Mouse (Mus musculus): ENCODE results near the gene Txn2.

Gene Txn2

DNA sequence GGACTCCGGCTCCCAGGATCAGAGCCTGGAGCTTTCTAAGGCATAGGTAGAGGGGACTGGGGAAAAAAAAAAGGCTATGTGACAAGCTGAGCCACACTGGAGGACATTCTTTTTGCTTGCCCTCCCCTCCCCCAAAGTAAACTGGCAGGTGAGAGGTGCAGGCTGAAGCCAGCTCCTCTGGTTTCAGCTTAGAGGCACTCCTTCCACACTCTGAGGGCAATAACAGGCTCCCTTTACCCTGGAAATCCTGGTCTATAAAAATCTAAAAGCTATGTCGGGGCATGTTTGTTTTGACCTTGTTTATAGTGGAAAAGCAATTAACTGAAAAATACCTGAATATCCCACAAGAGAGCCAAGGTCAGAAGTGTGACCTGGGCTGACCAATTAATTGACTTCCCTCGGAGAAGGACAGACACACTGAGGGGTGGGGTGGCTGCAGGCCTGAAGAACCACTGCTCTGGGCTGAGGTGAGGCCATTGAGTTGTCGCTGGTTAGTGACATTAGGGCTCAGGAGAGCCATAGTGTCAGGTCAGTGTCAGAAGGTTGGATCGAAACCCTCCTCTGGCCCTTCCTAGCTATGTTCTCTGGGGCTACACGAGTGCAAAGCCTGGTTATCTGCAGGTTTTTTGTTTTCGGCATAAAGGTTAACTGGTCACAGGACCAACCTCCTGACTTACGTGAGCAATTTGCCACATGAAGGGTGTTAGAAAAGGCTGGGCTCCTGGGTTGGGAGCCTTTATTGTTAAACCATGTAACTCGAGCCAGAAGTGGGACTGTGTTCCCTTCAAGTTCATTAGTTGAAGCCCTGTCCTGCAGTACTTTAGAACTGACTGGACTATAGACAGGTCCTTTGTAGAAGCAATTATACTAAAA is 20.9 kb downstream of the Txn2 start:
- DNase-seq (ENCODE audit: low spot score): no peak

DNA sequence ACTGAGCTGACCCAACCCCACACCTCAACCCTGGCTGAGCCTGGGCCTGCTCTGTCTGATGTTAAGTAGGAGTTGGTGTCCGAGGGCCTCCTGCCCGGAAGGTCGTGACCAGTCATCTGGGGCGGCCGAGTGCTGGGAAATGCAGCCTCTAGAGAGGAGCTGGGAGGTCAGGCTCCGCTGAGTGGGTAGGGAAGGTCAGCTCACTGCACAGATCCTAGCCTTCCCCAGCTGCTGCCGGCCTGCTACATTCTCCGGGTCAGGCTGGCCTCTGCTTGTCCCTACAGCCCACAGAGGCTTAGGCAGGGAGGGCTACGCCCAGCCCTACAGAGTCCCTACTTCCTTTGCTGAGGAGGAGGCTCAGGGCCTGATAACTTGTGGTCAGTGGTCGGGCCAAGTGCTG is 22.3 kb downstream of the Txn2 start:
- no peak for DNase-seq (ENCODE audit: low spot score)

DNA sequence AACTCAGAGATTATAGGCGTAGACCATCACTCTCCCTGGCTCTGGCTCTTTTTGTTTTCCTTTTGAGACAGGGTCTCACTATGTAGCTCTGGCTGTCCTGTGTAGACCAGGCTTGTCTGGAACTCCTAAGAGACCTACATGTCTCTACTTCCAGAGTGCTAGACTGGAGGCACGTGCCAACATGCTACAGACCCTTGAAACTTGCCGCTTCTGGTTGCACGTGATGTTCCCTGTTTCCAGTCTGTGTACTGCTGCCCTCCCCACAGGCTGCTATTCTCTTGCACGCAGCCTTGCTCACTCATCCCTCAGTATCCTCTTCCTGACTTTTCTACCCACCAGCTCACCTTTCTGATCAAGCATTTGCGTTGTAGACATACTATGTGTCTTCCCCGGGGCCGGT is 22.7 kb downstream of the Txn2 start:
- no peak for DNase-seq (ENCODE audit: low spot score)

DNA sequence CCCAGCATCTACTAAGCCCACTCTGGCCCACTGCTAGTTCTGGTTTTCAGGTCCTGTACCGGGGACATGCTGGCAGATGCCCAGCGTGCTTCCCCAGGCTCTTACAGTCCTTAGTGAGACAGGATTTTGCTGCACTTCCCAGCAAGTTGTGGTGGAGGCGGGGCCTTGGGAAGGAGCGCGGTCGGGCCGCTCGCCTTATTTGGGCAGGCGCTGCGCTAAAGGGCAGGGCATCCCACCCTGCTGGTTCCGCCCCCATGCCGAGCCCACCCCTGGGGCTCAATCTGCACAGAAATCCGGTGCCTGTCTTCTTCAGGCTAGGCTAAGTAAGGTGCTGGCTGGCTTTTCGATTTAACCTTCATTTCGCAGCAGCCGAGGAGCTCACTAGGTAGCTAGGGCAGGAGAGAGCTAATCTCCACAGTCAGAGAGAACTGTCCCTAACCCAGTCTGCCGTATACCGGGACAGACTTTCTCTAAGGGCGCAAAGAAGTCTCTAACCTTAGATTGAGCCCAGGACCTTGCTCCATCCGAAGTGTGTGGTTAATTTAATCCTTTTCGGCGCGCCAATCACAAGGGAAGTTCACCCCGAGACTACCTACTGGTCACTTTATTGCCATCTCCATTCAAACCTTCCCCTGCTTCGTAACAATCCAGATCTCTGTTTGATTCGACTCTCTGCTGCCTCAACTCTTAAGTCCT is 23.4 kb downstream of the Txn2 start:
- peak; percentile 82 for DNase-seq (ENCODE audit: low spot score)

DNA sequence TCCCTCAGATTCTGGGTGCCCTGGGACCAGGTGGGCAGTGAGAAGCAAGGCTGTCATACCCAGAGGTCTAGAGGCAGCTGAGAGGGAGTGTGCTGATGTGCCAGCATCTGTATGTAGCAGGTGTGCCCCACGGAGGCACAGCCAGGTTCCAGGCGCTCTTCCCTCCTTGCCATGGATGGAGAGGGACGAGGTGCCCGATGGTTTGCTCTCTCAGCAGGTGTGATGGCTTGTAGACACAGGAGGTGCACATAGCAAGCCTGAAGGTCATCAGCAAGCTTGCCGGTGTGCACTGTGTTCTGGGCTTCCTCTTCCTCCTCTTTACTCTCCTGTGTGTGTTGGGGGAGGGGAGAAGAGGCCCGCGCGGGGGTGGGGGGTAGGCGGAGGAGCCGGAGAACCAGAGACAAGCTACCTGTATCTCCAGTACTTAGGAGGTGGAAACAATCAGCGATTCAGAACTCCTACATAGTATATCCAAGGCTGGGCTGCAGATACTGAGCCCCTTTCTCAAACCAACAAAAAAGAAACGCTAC is 24.4 kb downstream of the Txn2 start:
- DNase-seq (ENCODE audit: low spot score): no peak

DNA sequence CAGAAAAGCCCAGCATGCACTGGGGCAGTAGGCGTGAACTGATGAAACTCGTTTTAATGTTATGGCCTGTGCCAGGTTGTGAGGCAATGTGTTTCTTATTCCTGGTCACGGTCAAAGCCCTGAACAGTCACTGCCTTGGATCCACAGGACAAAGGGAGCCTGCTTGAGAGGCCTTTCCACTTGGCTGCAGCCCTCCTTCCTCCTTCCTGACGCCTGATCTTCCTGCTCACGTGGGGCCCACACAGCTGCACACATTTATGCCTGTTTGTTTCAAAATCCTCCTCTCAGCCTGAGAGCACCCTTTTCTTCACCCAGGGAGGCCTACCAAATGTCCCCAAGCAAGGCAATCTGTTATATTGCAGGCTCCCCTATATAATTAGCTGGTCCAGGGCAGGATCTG is 25.6 kb downstream of the Txn2 start:
- no peak for DNase-seq (ENCODE audit: low spot score)

DNA sequence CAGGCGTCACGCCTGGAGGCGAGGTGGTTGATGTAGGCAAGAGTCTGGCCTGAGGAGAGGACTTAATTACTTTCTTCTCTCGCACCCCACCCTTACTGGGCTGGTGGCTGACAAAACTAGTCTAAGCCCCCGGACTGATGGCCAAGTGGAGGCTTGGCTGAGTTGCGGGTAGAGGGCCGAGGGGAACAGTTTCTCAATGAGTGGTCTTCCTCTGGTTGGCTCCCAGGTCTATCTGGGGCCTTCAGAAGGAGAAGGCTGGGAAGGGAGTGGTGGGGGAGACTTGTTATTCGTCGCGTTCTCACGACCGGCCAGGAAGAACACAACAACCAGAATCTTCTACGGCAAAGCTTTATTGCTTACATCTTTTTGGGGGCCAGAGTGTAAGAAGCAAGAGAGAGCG is 33.9 kb downstream of the Txn2 start:
- DNase-seq (ENCODE audit: low spot score): no peak

DNA sequence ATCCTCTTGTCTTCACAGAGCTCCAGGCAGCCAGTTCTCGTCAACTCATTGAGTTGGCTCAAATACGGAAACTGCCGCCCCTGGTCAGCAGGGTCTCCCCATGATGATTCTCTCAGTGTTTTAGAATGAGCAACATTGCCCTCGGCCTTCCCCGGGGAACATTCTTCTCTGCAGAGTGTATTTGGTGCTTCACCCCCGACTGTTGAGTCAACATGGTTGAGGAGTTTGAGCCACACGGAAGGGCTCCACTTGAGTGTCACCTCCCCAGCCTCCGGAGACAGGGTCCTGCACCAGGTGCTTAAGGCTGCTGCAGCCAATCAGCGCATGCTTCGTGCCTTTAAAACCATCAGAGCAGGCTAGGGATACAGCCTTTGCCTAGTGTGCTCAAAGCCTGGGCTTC is 35.5 kb downstream of the Txn2 start:
- DNase-seq (ENCODE audit: low spot score): no peak

DNA sequence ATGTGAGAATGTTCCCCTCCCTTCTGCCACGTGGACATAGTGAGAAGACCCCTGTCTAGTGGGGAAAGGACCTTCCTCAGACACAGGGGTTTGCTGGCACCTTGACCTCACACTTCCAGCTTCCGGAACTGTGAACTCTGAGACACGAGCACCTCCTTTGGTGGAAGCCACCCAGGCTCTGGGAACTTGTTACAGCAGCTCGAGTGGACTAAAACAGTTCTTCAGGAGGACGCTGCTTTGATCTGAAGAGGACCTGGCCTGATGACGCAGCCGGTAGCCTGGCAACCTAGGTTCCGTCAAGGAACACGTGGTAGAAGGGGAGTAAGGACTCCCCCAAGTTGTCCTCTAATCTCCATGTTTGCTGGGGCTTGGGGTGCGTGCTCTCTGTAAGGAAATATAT is 36.4 kb downstream of the Txn2 start:
- DNase-seq (ENCODE audit: low spot score): no peak

DNA sequence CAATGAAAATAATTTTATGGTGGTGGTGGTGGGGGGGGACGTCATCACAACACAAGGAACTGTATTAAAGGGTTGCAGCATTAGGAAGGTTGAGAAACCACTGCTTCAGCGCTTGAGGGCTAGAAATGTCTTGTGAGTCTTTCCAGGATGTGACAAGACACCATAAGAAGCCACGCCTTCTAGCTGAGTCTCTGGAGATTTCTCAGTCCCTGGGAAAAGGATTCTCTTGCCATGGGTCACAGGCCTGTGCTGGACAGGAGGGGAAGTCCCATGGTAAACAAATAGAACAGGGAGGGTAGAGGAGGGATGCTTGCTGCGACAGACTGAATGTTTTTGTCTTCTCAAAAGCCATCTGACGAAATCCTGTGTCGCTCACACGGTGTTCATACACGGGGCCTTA is 37.0 kb downstream of the Txn2 start:
- no peak for DNase-seq (ENCODE audit: low spot score)

DNA sequence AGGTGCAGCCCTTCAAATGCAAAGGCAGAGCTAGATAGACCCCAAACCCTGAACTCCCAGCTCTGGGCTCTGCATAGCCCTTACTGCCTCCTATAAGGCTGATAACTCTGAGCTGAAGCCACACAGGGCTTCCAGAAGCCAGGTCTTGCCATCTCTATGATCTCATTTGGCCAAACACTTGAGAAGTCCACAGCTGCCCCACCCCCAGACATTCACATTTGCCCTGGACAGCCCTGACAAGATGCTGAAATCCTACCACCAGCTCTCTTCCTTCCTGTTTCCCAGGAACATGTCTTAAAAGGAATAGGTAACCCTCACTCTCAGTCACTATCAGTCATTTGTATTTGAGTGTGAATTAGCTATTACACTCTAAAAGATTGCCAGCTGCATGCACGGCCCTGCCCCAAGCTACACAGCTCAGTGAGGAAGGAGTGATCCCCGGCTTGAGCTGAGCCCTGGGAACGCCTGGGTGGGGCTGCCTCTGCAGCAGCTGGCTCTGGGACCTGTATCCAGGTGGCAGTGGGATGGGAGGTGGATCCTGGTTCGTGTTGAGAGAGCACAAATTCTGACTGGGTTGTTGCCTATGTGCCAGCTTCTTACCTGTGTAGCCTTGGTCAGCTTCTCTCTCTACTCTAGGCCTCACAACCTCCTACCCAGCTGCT is 38.9 kb downstream of the Txn2 start:
- no peak for DNase-seq (ENCODE audit: low spot score)

DNA sequence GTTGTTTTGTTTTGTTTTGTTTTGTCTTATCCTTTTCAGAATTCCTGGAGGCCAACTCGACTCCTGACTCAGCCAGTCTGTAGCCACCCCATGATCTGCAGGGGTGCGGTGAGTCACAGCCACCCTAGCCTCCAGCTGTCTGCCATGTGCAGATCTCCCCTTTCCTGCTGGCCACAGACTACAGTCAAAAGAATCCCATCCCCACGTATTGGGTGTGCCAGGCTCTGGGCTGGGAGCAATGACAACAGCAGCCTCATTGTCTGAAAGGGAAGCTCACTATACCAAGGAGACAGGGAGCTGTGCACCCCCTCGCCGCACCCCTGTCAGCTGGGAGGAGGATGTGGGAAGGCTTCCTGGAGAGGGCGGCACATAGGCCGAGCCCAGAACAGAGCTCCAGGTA is 40.5 kb downstream of the Txn2 start:
- DNase-seq (ENCODE audit: low spot score): no peak

DNA sequence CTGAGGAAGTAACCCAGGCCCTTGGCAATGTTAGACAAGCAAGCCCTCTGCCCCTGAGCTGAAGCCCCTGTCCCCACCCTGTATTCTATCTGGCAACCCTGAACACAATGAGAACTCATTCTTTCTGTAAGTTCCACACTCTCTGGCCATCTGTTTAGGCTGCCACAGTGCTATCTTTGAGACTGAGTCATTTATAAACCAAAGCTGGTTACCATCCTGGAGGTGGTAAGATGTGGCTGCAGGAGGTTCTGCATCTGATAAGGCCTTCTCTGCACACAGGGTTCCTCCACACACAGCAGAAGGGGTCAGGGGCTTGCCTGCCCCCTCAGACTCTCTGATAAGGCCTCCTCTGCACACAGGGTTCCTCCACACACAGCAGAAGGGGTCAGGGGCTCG is 41.7 kb downstream of the Txn2 start:
- DNase-seq (ENCODE audit: low spot score): no peak

DNA sequence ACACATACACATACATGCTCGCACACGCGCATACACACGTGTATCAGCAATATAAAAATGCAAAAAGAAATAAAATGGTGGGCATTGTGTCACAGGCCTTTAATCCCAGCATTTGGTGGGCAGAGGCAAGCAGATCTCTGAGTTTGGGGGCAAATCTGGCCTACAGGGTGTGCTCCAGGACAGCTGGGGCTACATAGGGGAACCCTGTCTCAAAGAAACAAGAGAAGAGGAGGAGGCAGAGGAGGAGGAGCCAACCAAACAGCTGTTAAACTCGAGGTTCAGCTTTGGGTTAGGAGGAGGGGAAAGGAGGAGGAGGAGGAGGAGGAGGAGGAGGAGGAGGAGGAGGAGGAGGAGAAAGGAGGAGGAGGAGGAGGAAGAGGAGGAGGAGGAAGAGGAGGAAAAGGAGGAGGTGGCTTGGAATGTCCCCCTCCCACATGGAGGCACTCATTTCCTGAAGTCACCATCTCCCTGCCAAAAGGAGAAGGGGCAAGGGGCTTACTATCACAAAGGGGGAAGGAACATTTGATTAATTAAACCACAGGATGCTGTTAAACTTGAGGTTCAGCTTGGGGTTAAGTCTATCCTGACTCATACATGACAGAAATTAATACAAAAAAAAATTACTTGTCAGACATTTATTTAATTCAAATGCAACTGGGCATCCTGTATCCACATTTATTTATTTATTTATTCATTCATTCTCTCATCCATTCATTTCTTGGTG is 42.3 kb downstream of the Txn2 start:
- DNase-seq (ENCODE audit: low spot score): no peak

DNA sequence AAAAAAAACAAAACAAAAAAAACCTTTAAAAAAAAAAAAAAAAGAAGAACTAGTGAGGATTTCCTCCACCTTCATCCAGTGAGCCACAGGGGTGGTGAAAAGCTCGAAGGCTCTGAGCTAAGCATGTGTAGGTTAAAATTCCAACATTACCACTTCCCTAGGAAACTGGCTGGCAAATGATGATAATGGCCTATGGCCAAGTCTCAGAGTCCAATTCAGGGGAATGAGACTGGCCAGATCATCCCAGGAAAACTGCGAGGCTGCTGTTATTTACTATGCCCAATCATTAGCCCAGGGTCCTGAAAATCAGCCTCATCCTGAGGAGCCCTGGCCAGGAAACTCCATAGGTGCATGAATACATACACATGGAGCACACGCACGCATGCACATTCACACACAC is 42.9 kb downstream of the Txn2 start:
- no peak for DNase-seq (ENCODE audit: low spot score)

DNA sequence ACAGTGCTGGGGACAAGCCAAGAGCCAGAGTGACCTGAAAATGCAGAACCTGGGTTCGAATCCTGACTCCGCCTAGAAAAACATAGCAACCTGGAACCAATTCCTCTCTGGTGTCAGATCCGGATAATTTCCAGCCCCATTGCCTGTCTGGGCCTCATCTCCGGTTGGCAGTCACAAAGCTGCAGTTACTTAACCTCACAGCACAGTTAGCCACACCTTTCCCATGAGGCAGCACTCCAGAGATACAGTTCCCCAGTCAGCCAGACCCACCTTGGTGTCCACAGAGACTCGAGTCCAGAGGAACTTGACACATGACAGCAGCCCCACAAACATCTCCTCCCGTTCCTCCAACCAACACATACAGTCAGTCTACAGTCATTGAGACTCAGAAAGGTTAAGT is 43.6 kb downstream of the Txn2 start:
- DNase-seq (ENCODE audit: low spot score): no peak

DNA sequence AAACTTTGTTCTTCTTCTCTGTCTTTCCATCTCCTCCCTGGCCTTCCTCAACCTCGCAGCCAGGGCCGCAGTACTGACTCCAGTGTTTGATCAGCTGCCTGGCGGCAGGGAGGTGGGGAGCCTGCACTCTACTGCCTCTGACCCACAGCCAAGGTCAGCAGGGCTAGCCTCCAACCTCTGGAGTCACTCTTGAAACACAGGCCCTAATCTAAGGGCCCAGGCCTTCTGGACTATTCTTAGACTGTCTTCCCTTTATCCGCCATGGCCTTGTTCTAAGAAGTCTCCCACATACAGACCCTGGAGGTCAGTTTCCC is 45.2 kb downstream of the Txn2 start:
- no peak for DNase-seq (ENCODE audit: low spot score)

DNA sequence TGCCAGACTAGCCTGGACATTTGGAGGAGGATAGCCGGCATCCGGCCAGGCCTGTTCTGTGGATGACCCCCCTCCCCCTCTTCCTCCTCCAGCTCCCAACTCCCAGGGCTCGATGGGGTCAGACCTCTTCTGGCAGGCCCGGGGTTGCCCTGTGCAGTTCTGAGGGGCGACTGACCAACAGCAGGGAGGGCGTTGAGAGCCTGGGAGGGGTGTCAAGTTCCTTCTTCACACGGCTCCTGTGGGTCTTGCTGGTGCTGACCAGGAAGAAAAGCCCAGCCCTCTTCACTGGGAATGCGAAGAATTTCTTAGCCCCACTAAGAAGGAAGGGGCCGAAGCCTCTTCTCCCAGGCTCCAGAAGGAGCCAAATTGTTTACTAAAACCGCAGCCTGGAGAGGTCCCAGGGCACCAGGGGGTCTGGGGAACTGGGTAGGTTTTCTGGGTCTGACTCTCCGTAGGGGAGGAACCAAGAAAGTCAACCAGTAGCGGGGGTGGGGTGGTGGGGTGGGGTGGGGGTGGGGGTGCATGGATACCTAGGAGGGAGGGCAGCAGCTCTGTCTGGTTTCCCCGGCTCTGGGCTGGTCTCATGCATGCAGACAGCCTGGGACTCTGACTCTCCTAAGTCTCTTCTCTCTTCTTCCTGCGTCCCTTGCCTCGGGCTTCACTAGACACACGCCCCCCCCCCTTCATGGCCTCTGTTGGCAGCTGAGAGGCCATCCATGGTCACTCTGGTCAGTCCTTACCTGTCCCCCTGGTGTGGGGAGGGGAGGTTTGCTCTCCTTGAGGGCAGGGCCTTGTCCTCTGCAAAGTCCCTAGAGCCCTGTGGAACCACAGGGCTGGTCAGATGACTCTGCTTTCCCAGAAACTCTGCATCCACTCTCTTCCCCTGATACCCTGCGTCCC is 45.8 kb downstream of the Txn2 start:
- DNase-seq (ENCODE audit: low spot score): peak; percentile 74

DNA sequence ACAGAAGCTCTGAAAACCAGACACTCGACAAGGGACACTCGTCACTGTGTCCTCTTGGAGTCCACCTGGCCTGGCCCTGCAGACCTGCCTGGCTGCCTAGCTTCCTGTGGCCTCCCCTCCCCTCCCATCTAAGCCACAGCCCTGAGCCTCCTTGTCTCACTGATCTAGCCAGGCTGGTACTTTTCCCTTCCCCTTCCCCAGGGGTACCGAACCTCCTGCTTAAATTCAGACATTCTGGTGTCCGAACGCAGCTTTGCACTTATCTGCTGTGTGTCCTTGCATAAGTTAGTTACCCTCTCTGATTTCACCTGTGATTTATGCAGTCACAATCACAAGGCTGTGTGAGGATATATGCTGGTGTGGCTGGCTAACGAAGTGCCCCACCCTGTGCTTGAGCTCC is 46.5 kb downstream of the Txn2 start:
- DNase-seq (ENCODE audit: low spot score): no peak

DNA sequence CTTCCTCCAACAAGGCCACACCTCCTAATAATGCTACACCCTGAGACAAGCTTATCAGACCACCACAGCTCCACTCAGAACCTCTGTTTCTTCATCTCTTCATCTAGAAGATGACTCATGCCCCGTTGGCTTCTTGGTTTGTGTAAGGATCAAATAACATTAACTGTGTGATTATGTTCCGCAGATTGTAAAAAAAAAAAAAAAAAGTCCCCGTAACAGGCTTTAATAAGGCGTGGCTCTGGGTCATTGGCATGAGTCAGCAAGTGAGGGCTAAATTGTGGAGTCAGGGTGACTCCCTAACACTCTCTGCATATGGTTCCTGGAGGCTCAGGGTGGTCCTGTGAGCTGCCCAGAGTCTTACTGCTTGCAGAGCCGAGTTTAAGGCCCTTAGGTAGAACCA is 47.1 kb downstream of the Txn2 start:
- DNase-seq (ENCODE audit: low spot score): no peak

DNA sequence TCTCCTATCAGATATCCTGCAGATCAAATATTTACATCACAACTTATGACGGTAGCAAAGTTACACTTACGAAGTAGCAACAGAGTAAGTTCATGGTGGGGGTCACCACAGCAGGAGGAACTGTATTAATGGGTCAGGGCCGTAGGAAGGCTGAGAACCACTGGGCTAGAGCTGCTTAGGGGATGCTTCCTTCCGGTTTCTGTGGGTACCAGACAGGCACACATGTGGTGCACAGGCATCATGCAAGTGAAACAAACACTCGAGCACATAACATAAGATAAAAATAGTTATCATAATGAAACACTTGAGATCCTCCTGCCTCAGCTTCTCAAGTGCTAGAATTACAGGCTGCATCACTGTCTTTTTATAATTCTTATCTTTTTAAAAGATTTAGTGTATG is 48.1 kb downstream of the Txn2 start:
- no peak for DNase-seq (ENCODE audit: low spot score)
